Mouse (Mus musculus): Measurements from ENCODE around the gene Fam76b. TPM values are rescaled to one million over a fixed set of nuclear protein-coding genes. Genes with fewer than 3 reads are reported as not detected.

Gene Fam76b
- total RNA-seq, 2 experiments from 2014 or later = 36.4 to 37.2 TPM

Other genes starting within 250 kb of the Fam76b start
- 10 to 100 TPM; 45.1 to 46.0 TPM for gene Mtmr2, start 79.3 kb upstream of the Fam76b start, total RNA-seq (2021)
- gene Cep57, start 609 bp upstream of the Fam76b start, total RNA-seq (2021) = 10 to 100 TPM; 27.2 to 30.9 TPM

Data from left cerebral cortex, postnatal 4 days (tissue).